Mouse (Mus musculus): ENCODE results near the gene Gpank1. TPM values are rescaled to one million over a fixed set of nuclear protein-coding genes. Genes with fewer than 3 reads are reported as not detected.

Gpank1 gene
- total RNA-seq, 2 experiments from 2014 or later, result 8.5 to 8.7 TPM

DNA sequence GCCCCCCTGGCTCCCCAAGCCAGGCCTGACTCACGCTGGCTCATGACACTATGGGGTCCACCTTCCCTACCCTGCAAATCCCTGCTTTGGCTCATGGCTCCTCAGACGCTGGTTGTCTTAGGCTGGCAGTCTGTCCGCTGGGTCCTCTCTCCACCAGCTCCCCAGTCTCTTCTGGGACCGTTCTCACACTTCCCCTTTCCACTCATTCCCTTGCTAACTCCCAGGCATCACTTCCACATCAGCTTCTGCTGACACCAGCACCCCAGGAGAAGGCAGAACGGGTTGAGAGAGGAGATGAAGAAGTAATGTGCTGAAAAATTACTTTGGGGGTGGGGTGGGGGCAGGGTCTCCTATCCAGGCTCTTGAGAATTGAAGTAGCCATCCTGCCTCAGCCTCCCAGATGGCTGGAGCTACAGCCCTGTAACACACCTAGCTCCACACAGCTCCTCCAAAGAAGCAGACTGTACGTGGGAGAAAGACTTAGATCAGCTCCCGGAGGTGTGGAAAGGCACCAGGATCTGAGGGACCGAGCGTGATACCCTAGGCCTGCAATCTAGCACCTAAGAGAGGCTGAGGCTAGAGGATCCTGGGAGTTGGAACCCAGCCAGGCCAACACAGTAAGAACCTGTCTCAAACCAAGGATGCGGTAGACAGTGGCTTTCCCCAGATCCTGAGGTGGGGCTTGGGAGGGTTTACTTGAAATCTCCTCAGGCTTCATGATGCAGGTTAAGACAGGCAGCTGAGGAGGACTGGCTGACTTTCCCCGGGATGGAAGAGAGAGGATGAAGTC, 51.4 kb downstream of the Gpank1 start:
- peak overlapping the region; percentile 40 for H3K4me3 ChIP-seq
- no peak overlapping the region; the same call in 1 of the 2 replicates for H3K27ac ChIP-seq

DNA sequence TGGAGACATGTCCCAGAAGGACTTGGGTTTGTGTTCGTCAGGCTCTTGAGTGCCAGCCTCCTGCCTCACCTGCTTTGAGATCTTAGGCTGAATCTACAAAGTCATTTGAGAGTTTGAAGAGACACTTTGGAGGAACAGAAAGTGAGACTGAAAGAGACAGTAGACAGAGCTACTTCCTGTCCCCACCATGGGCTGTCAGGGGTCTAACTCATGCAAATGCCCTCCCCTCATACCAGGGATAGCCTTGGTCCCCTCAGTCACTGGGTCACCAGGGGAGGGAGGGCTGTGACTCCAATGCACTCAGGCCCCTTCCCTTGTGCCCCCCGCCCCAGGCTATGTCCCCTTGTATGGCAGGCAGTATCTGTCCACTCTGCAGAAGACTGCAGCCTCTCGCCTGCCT, 52.1 kb downstream of the Gpank1 start:
- no peak for TF ChIP-seq CTCF (IDR thresholded peaks at IDR 0.05)
- H3K4me3 ChIP-seq, result no peak overlapping the region
- no peak for DNase-seq
- peak overlapping the region; percentile 12 for H3K27ac ChIP-seq
- intact Hi-C loops (cut with DNase I), result no loop called here

More for the DNA sequence above, 51.4 kb downstream of the Gpank1 start:
- no peak for DNase-seq
- intact Hi-C loops (cut with DNase I), result no loop called here
- no peak for TF ChIP-seq CTCF (IDR thresholded peaks at IDR 0.05)

Other genes with a start within 250 kb of the Gpank1 start
- 1 to 10 TPM; 5.2 to 8.3 TPM for gene Zbtb12, start 242.0 kb upstream of the Gpank1 start, total RNA-seq (2021)
- gene Gm20547, start 239.4 kb upstream of the Gpank1 start, total RNA-seq (2021), result not detected
- 1 to 10 TPM; 1.3 to 3.4 TPM for gene C2, start 223.2 kb upstream of the Gpank1 start, total RNA-seq (2021)
- 10 to 100 TPM; 28.0 to 29.6 TPM for gene Ehmt2, start 223.0 kb upstream of the Gpank1 start, total RNA-seq (2021)
- gene Slc44a4, start 207.0 kb upstream of the Gpank1 start, total RNA-seq (2021), result not detected
- 10 to 100 TPM; 10.5 to 12.0 TPM for gene Neu1, start 190.2 kb upstream of the Gpank1 start, total RNA-seq (2021)
- gene Hspa1b, start 162.2 kb upstream of the Gpank1 start, total RNA-seq (2021), result 10 to 100 TPM in 1 of 2 experiments, 1 to 10 TPM in 1; 3.9 to 13.0 TPM
- gene Gm20481, start 151.5 kb upstream of the Gpank1 start, total RNA-seq (2021), result not detected
- 10 to 100 TPM in 1 of 2 experiments, 1 to 10 TPM in 1; 6.8 to 14.1 TPM for gene Hspa1a, start 149.3 kb upstream of the Gpank1 start, total RNA-seq (2021)
- 10 to 100 TPM; 14.9 to 31.2 TPM for gene Hspa1l, start 148.8 kb upstream of the Gpank1 start, total RNA-seq (2021)
- gene Lsm2, start 139.6 kb upstream of the Gpank1 start, total RNA-seq (2021), result 10 to 100 TPM; 15.2 to 17.0 TPM
- 10 to 100 TPM; 31.0 to 35.2 TPM for gene Vars, start 120.5 kb upstream of the Gpank1 start, total RNA-seq (2021)
- gene Vwa7, start 104.9 kb upstream of the Gpank1 start, total RNA-seq (2021), result 10 to 100 TPM in 1 of 2 experiments, 1 to 10 TPM in 1; 7.8 to 14.4 TPM
- gene Sapcd1, start 93.4 kb upstream of the Gpank1 start, total RNA-seq (2021), result not detected
- gene Msh5, start 74.7 kb upstream of the Gpank1 start, total RNA-seq (2021), result not detected
- 10 to 100 TPM in 1 of 2 experiments, 1 to 10 TPM in 1; 7.2 to 11.3 TPM for gene Clic1, start 71.5 kb upstream of the Gpank1 start, total RNA-seq (2021)
- 1 to 10 TPM; 6.9 to 9.3 TPM for gene Ddah2, start 62.4 kb upstream of the Gpank1 start, total RNA-seq (2021)
- gene Ly6g6c, start 56.1 kb upstream of the Gpank1 start, total RNA-seq (2021), result not detected
- gene Mpig6b, start 55.3 kb upstream of the Gpank1 start, total RNA-seq (2021), result not detected
- gene Ly6g6e, start 44.6 kb upstream of the Gpank1 start, total RNA-seq (2021), result not detected
- 1 to 10 TPM in 1 of 2 experiments, under 1 TPM in 1; 0.50 to 1.9 TPM for gene Ly6g6d, start 43.4 kb upstream of the Gpank1 start, total RNA-seq (2021)
- not detected for gene Ly6g6f, start 35.8 kb upstream of the Gpank1 start, total RNA-seq (2021)
- gene Abhd16a, start 32.2 kb upstream of the Gpank1 start, total RNA-seq (2021), result 10 to 100 TPM; 74.2 to 99.7 TPM
- not detected for gene Ly6g5c, start 13.2 kb upstream of the Gpank1 start, total RNA-seq (2021)
- gene Ly6g5b, start 6.0 kb upstream of the Gpank1 start, total RNA-seq (2021), result under 1 TPM in 1 of 2 experiments, not detected in 1; 0.36 TPM
- 100 to 1,000 TPM; 186 to 187 TPM for gene Csnk2b, start 598 bp downstream of the Gpank1 start, total RNA-seq (2021)
- 10 to 100 TPM; 13.6 to 24.6 TPM for gene D17H6S53E, start 4.9 kb downstream of the Gpank1 start, total RNA-seq (2021)
- gene Apom, start 10.6 kb downstream of the Gpank1 start, total RNA-seq (2021), result not detected
- 100 to 1,000 TPM; 233 to 244 TPM for gene Bag6, start 13.7 kb downstream of the Gpank1 start, total RNA-seq (2021)
- 100 to 1,000 TPM in 1 of 2 experiments, 10 to 100 TPM in 1; 98.7 to 120 TPM for gene Prrc2a, start 43.4 kb downstream of the Gpank1 start, total RNA-seq (2021)
- under 1 TPM in 1 of 2 experiments, not detected in 1; 0.75 TPM for gene Aif1, start 54.6 kb downstream of the Gpank1 start, total RNA-seq (2021)
- gene Lst1, start 67.0 kb downstream of the Gpank1 start, total RNA-seq (2021), result 1 to 10 TPM in 1 of 2 experiments, under 1 TPM in 1; 0.67 to 1.2 TPM
- not detected for gene Ltb, start 73.0 kb downstream of the Gpank1 start, total RNA-seq (2021)
- not detected for gene Tnf, start 80.6 kb downstream of the Gpank1 start, total RNA-seq (2021)
- under 1 TPM in 1 of 2 experiments, not detected in 1; 0.41 TPM for gene Lta, start 83.9 kb downstream of the Gpank1 start, total RNA-seq (2021)
- gene Gm16181, start 99.4 kb downstream of the Gpank1 start, total RNA-seq (2021), result not detected
- gene Atp6v1g2, start 112.2 kb downstream of the Gpank1 start, total RNA-seq (2021), result 1 to 10 TPM; 1.9 to 2.0 TPM
- gene Nfkbil1, start 114.3 kb downstream of the Gpank1 start, total RNA-seq (2021), result 1 to 10 TPM; 7.0 to 7.8 TPM
- 10 to 100 TPM; 83.8 to 94.7 TPM for gene Ddx39b, start 120.3 kb downstream of the Gpank1 start, total RNA-seq (2021)
- 10 to 100 TPM; 30.4 to 38.5 TPM for gene H2-D1, start 141.3 kb downstream of the Gpank1 start, total RNA-seq (2021)
- gene H2-Q1, start 198.9 kb downstream of the Gpank1 start, total RNA-seq (2021), result under 1 TPM; 0.25 to 0.36 TPM
- gene H2-Q2, start 220.8 kb downstream of the Gpank1 start, total RNA-seq (2021), result under 1 TPM; 0.17 to 0.20 TPM